Mouse (Mus musculus): ENCODE measurements around the gene Bace2. TPM values are rescaled to one million over a fixed set of nuclear protein-coding genes. Genes with fewer than 3 reads are reported as not detected.

Gene Bace2
- 1 to 10 TPM; 3.2 to 4.0 TPM for total RNA-seq (2021)

- DNase-seq (ENCODE audit: extremely low spot score in 1 of 2, low spot score in 1 of 2), result peak; percentile 34 to 38
Observed at GRCm38 (mm10) chr16:97356499-97357187, at the start of gene Bace2. Gene Bace2, plus strand, starts transcription at chr16:97356742.

DNA sequence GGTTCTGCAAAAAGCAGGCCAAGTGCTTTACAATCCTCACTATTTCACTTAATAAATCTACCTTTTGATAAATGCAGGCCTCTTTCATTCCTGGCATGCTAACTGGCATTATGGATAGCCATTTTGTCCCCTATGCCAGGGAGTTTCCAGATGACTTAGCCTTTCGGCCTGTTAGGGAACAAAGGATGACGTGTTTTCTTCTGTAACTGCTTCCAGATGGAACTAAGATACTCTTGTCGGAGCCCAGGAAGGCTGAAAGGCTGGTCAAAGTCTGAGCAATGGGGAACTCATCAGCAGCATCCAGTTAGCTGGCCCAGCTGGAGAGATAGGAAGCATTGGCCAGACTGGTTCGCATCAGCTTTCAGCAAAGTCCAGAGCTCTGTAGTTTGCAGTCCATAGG, 48.9 kb upstream of the Bace2 start:
- no peak for DNase-seq (ENCODE audit: extremely low spot score in 1 of 2, low spot score in 1 of 2)

- no peak for DNase-seq (ENCODE audit: extremely low spot score in 1 of 2, low spot score in 1 of 2)
Observed at GRCm38 (mm10) chr16:97309796-97310569, 46.6 kb upstream of the Bace2 start.

DNA sequence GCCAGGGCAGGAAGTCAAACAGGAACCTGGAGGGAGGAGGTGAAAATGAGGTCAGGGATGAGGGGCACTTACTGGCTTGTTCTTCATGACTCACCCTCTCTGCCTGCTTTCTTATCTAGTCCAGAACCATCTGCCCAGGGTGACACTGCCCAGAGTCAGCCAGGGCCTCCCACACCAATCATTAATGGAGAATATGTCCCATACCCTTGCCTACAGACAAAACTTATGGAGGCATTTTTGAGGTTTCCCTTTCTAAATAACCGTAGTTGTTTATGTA, 46.0 kb upstream of the Bace2 start:
- DNase-seq (ENCODE audit: extremely low spot score in 1 of 2, low spot score in 1 of 2), result no peak

DNA sequence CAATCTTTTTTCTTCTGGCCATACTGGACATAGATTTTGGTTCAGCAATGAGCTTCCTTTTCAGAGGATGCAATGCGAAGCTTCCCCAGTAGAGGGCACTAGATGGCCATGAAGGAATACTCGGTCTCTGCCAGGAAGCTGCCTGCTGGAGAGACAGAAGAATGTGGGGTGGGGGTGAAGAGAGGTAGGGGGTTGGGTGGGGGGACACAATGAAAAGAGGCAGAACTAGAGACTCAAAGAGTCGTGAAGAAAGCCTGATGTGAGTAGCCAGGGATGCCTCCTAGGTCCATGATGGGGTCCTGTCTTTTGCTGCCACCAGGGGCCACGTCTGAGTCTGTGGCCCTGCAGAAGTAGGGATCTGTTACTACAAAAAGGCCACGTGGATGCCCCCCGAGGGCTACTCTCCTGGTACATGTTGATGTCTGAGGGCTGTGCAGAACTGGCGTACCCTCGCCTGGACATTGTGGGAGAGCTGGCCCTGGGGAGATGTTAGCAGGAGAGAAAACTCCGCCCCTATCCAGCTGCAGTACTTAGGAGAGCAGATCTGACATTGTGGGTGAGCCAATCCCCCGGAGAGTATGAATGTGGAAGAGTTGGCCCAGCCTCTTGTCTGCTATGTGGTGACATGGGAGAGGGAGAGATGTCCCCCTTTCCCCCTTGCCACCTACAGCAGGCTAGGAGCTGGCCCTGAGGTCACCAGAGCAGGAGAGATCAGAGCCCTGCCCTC, 43.4 kb upstream of the Bace2 start:
- DNase-seq (ENCODE audit: extremely low spot score in 1 of 2, low spot score in 1 of 2), result peak; percentile 77 to 97

- no peak for DNase-seq (ENCODE audit: extremely low spot score in 1 of 2, low spot score in 1 of 2)
Observed at GRCm38 (mm10) chr16:97321576-97321975, 35.0 kb upstream of the Bace2 start.

DNA sequence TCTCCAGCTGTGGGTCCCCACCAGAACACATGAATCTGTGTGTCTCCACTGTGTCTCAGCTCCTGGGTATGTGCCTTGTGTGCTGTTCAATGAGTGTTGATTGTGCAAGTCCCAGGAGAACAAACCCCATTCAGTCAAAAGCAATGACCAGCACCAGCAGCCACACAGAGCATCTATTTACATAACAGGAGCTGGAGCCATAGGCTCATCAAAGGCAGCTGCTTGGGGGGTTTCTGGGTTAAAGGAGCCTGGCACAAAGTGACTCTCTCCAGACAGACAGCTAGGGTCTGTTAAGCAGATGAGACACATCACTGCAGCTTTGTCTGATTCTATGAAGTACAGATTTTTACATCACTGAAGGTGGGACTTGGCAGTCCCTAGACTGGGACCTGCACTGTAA, 33.9 kb upstream of the Bace2 start:
- DNase-seq (ENCODE audit: extremely low spot score in 1 of 2, low spot score in 1 of 2), result no peak

GRCm38 (mm10) chr16:97325975-97326374, 30.6 kb upstream of the Bace2 start:
- DNase-seq (ENCODE audit: extremely low spot score in 1 of 2, low spot score in 1 of 2), result peak in 1 of 2 experiments; percentile 47

GRCm38 (mm10) chr16:97328602-97329001, 27.9 kb upstream of the Bace2 start:
- no peak for DNase-seq (ENCODE audit: extremely low spot score in 1 of 2, low spot score in 1 of 2)

DNA sequence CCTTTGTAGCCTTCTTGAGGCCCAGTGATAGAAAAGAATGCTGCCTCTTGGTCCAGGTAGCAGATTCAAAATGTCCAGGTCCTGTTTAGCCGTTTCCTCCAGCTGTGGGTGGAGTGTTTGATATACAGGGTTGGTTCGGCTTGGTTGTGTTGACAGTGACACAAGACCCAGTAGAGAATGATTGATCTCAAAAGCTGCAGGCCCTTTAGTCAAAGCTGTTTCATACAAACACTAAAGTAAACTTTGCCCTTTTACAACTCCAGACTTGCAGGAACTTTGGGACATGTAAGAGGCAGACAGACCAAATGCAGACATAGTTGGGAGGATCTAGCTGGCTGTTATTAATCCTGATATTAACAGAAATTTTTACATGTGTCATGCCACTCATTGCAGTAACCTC, 3.5 kb upstream of the Bace2 start:
- no peak for DNase-seq (ENCODE audit: extremely low spot score in 1 of 2, low spot score in 1 of 2)

GRCm38 (mm10) chr16:97354632-97355031, 1.9 kb upstream of the Bace2 start:
- no peak for DNase-seq (ENCODE audit: extremely low spot score in 1 of 2, low spot score in 1 of 2)

GRCm38 (mm10) chr16:97357188-97357821, 763 bp downstream of the Bace2 start:
- DNase-seq (ENCODE audit: extremely low spot score in 1 of 2, low spot score in 1 of 2), result peak; percentile 13 to 17

GRCm38 (mm10) chr16:97362231-97362888, 5.8 kb downstream of the Bace2 start:
- DNase-seq (ENCODE audit: extremely low spot score in 1 of 2, low spot score in 1 of 2), result no peak

DNA sequence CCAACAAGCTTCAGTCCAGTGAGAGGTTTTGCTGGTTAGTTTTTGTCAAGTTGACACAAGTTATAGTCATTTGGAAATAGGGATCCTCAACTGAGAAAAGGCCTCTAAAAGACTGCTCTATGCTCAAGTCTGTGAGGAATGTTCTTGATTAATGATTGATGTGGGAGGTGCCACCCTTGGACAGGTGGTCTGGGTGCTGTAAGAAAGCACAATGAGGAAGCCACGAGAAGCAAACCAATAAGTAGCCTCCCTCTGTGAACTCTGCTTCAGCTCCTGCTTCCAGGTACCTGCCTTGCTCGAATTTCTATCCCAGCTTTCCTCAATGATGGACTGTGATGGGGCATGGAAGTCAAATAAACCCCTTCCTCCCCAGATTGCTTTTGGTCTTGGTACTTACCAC, 9.6 kb downstream of the Bace2 start:
- DNase-seq (ENCODE audit: extremely low spot score in 1 of 2, low spot score in 1 of 2), result no peak

- DNase-seq (ENCODE audit: extremely low spot score in 1 of 2, low spot score in 1 of 2), result no peak
Observed at GRCm38 (mm10) chr16:97370258-97370657, 13.7 kb downstream of the Bace2 start.

GRCm38 (mm10) chr16:97387955-97388354, 31.4 kb downstream of the Bace2 start:
- DNase-seq (ENCODE audit: extremely low spot score in 1 of 2, low spot score in 1 of 2), result no peak

- DNase-seq (ENCODE audit: extremely low spot score in 1 of 2, low spot score in 1 of 2), result no peak
Observed at GRCm38 (mm10) chr16:97391289-97391688, 34.7 kb downstream of the Bace2 start.

DNA sequence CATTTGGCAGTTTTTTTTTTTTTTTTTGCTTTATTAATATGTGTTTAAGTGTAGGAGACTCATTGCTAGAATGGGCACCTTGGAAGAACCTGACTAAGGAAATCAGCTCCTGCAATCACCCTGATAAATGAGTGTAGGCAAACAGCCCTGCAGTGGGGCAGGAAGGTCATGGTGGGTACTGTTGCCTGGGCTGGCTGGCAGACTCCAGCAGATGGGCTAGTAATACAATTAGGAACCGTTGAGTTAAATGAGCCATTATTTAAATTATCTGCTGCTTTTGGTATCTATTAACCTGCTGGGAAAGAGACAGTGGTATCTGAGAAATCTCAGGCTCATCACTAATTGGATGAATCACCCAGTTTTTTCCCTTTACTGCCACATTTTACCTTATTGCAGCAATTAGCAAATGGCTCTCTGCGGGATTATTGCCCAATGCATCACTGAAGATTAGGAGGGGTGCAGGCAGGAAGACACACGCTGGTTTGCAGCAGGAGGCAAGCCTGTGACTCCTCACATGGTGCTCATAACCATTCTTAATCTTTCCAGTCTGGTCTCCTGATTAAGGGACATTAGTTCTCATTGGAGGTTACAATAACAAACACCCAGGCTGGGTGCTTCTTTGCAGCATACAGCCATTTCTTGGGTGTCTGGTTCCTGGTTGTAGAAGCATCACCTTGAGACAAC, 35.3 kb downstream of the Bace2 start:
- DNase-seq (ENCODE audit: extremely low spot score in 1 of 2, low spot score in 1 of 2), result no peak

GRCm38 (mm10) chr16:97396436-97396835, 39.9 kb downstream of the Bace2 start:
- DNase-seq (ENCODE audit: extremely low spot score in 1 of 2, low spot score in 1 of 2), result no peak

DNA sequence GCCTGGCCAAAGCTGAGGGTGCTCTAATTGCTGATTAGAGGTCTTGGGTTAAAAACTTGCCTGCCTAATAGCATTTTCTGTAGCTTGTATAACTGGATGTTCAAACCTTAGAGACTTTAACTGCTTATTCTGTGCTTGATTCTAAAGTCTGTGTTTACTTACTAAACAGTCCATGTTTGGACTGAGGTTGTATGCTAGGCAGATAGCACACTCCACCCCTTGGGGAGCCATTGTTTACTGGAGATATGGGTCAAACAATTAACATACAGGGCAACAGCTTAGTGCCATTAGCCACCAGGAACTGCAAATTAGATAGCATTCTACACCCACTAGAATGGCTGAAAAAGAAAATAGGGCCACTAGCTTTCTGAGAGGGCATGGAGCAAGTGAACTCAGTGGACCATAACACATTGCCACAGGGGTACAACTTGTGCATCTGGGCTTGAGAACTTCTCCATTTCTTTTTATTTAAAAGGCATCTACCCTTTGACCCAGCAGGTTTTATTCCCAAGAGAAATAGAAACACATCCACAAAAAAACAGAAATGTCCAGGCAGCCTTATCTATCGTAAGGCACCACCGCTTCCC, 41.5 kb downstream of the Bace2 start:
- no peak for DNase-seq (ENCODE audit: extremely low spot score in 1 of 2, low spot score in 1 of 2)

Measured in layer of hippocampus, postnatal 25 days (tissue).